Mouse (Mus musculus) large intestine, adult 2 months (tissue): ENCODE data around the gene Sox15. TPM values are rescaled to one million over a fixed set of nuclear protein-coding genes. Genes with fewer than 3 reads are reported as not detected.

Source experiments
- DNase-seq: peaks from one replicate; pipeline ENCODE4 v3.0.0-alpha.2; 2012; ENCODE audit warnings: low read depth, low spot score
- WGBS: fragments of 180-500 bp; shearing (Covaris S2); methylation state at CpG from one replicate; pipeline ENCODE4 v1.1.7; 2018; 5-methylcytosine and 5-hydroxymethylcytosine counted together
- polyA plus RNA-seq: library from polyadenylated mRNA; depleted of rRNA; stranded (reverse); fragments of >200 nt; gene quantifications from 2 replicates; pipeline ENCODE4 v1.2.3, GENCODE M21; 2012

Gene Sox15
- polyA plus RNA-seq, 1 experiment, result not detected

DNA sequence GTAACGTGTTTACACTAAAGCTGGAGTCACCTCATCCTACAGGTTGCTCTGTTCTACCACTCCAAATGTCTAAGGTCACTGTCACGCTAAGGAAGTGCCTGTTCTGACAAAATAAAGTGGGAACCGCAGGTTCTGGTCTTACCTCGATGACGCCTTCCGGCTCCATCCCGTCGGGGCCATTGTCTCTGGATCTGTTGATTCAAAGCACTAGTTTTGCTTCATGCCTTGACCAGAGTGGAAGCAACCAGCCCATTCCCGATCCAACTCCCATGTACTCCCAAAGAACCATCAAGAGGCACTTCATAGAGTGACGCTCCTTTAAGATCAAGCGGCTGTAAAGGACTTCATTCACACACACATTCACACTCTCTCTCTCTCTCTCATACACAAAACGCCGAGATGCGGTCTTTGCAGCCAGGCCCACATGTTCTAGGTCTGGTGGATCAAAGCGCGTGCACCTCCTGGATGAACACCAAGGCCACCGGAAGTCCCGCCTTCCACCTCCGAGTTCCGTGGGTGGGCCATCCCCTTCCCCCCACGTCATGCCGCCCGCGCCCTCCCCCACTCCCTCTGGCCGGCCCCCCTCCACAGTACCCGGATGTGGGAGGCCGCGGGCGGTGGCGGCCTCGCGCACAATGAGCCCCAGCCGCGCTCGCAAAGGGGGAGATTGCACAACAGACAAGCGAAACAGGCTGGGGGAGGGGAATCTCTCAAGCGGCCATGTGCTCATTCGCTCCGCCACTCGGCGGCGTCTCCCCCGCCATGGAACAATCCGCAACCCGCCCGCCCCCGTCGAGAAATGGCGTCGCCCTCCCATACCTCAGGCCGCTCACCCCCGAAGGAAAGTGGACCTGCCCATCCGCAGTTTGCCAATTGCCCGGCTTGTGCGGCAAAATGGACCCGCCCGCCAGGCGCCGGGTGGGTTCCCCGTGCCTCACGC, 15.9 kb downstream of the Sox15 start:
- DNase-seq, result peak; percentile 66

DNA sequence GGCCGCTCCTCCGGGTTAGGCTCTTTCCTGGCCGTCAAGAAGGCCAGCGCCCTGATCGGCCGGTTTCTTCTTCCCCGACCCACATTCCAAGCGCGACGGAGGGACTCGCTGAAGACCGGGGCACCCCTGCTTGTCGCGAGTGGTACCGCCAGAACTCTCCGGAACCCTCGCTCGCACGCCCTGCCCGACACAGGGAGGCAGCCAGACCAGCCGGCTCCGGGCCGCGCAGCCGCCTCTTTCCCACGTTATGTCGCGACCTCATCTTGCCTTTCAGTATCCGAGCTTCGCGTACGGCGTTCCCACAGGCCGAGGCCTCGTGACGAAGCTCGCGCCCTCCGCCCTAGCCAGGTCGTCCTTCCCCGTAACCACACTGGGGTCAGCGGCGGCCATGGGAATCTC, 16.6 kb downstream of the Sox15 start:
- WGBS, result under 1% methylated on average over 43 of the region's 43 CpGs
- no peak for DNase-seq

More for the DNA sequence above, 15.9 kb downstream of the Sox15 start:
- 1% methylated on average over 61 of the region's 61 CpGs for WGBS

DNA sequence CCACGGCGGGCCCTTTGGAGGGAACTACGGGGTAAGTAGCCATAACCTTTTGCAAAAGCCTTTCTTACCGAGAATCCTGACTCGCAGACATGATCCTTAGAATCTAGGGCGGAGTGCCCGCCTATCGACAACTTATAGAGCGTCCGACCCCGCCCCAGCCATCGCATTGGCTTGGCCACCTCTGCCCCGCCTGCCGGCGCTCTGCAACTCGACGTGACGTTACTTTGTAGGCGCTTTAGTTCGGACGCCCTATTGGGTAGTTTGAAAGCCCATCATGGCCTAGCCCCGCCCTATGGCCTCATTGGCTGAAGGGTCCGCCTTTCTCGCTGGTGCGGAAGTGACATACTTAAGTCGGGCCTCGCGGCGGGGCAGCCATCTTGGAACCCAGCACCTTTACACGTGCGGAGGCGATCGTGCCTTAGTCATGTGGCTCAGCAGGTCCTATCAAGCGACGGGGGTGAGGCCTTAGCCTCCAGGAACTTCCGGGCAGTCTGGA, 17.1 kb downstream of the Sox15 start, which contains the start of gene Eif4a1:
Gene Eif4a1, minus strand, starts transcription at position 213 of the 496 bp plus-strand sequence.
- peak; percentile 99 for DNase-seq
- WGBS, result under 1% methylated on average over 36 of the region's 36 CpGs

DNA sequence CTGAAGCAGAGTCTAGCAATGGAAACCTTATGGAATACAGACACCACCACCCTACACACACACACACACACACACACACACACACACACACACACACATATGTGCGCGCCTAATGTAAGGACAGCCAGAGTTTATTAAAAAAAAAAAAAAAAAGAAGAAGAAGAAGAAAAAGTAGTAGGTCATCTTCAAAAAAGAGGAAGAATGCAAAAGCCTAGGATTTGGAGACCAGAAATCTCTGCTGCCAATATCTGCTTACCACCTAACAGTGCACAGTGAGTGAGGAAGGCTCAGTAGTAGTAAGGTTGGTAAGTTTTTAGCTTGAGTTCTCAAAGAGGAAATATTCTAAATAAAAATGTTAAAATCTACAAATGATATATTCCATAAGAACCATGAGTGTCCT, 24.0 kb downstream of the Sox15 start:
- no peak for DNase-seq
- WGBS, result 85% methylated on average over 2 of the region's 2 CpGs

DNA sequence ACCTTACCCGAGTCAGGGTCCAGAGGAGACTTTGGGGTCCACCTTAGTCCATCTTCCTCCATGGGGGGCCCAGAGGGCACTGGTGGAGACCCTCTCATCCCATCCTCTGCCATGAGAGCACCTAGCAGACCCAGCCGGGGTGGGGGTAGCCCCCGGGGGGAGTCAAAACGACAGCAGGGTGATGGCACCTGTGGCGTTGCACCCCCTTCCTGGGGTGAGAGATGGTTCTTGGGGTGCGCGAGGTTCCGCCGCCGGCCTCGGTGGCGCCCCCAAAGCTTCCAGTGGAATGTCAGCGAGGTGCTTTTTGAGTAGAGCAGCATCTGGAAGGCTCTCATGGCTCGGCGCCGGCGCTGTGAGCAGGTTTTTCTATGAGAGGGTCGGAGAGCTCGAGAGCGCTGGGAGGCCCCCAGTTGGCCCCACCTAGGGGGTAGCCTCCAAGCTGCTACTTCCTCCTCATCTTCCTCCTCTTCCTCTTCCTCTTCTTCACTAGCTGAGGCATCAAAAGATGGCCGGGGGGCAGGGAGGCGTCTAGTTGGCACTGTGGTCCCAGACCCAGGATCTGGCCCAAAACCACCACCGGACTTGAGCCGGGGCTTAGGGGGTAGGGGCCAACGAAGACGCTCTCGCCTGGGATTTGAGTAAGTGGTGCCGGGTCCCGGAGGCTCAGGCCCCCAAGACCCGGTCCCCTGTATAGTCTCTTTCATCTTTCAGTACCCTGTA, 25.2 kb downstream of the Sox15 start:
- DNase-seq, result no peak
- 88% methylated on average over 30 of the region's 30 CpGs for WGBS

DNA sequence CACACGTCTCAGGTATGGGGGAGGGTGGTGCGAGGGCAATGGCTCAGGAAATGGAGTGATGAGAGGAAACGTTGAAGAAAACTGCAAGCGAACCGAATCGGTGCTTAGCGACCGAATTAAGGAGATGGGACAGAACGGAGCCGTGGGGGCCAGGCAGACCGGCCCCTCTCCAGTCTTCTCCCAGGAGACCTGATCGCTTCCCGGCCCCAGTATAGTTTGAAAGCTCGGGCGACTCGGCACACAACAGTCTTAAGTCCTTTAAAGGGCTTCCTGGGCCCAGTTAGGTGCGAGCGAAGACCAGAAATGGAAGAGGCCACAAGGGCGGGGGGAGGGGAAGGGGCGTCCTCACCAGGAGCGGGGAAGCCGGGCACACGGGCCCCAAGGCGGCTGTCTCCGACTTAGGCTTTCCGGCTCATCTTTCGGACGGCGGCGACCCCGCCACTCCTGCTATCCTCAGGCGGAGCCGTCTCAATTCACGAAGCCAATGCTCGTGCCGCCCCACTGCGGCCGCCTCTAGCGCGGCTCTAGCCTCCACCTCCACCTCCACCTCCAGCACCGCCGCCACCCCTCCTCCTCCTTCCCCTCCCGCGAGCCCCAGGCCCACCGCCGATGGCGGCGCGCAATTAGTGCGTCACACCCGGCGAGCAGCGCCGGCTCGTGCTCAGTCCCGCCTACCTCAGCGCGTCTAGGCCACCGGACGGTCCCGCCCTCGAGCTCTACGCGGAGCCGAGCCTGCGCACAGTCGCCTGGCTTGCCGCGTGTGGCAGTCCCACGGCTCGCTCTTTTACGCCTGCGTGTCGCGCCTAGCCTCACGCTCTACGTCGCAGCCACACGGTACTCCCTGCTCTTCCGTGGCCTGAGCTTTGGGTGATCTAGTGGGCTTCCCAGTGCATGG, 26.4 kb downstream of the Sox15 start, which contains the start of gene Senp3:
Gene Senp3, minus strand, starts transcription at position 771 of the 895 bp plus-strand sequence.
- peak; percentile 80 for DNase-seq
- under 1% methylated on average over 80 of the region's 80 CpGs for WGBS

DNA sequence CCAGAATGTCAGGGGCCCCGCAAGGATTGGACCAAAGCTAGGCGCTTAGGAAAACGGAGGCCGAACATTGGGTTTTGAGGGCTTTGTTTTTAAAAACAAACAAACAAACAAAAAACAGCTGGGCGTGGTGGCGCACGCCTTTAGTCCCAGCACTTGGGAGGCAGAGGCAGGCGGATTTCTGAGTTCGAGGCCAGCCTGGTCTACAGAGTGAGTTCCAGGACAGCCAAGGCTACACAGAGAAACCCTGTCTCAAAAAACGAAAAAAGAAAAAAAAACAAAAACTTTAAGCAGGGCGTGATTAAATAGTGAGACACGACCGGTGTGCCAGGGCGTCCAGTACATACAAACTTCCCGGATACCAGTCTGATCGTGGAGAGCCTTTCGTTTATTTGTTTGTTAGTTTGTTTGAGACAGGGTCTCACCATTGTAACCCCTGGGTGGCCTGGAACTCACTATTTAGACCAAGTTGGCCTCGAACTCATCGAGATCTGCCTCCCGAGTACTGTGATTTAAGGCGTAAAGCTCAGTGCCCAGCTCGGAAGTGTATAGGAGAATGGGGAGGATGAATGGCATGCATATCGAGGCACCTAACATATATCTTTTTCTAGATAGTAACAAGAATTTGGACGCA, 27.2 kb downstream of the Sox15 start:
- WGBS, result 15% methylated on average over 24 of the region's 24 CpGs
- DNase-seq, result no peak

DNA sequence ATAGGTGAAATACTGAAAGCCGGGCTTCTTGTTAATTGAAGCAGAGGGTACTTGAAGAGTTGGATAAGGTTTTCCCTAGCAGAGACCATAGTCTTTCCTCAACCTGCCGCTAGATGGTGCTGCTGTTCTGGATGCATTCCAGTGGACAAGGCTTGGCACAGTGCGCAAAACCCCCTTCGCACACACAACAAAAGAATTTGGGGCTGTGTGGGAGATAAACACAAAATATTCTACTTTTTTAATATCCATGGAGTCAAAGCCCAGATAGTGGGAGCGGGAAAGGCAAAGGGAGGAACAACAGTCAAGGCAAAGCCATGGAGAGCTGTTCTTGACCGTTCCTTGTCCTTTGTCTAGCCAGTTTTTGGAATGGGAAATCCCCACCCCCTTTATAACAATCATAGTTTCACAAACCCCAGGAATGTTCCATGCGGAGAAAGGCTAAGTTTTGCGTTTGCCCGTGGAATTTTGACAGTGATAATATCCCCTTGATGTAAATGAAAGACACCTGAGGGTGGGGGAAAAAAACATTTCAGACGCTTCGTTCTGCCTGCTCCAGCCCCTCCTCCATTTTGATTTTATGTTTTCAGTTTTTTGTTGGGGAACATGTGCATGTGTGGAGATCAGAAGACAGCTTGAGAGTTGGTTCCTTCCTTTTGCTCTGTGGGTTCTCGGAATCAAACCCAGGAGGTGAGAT, 27.9 kb downstream of the Sox15 start:
- 18% methylated on average over 12 of the region's 12 CpGs for WGBS
- DNase-seq, result peak; percentile 75

DNA sequence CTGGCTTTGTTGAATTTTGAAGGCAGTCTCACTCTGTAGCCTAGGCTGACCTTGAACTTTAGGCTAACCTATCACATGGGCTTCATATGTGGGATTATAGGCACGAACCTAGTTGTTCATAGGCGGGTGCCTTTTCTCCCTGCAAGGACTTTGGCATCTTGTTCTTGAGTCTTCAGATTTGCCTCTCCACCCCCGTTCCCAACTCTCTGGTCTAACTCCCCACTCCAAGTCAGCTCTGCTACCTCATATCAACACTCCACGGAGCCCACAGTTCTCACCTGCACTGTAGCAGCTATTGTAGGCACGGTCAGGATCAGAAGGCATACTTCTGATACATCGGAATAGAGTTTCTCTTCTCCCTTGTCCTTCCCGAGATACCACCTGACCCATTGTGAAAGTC, 28.5 kb downstream of the Sox15 start:
- DNase-seq, result no peak
- 32% methylated on average over 7 of the region's 7 CpGs for WGBS

DNA sequence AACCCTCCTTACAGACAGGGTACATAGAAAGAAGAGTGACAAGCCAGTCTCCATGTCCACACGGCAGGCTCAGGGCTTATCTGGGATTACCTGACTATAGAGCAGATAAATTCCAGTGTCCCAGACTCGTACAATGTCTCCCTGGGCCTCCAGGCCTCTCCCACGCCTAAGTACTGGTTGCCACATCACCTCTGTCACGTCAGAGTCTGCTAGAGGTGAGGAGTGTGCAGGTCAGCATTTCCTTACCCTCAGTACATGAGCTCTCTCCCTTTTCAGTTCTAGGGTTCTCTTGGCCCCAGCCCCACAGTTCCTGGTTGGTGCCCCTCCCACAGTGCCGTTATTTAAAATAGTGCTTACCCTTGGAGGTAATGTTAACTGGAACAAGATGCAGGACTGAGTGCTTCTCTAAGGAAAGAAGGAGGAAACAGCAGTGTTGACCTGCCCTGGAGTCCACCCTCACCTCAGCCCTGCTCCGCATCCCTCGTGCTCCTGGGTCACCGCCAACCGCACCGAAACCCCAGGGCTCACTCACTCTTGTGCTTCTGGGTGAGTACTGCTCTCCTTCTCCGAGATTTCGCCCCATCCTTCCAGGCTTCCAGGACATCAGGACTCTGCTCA, 29.1 kb downstream of the Sox15 start:
- WGBS, result 31% methylated on average over 12 of the region's 12 CpGs
- DNase-seq, result no peak

DNA sequence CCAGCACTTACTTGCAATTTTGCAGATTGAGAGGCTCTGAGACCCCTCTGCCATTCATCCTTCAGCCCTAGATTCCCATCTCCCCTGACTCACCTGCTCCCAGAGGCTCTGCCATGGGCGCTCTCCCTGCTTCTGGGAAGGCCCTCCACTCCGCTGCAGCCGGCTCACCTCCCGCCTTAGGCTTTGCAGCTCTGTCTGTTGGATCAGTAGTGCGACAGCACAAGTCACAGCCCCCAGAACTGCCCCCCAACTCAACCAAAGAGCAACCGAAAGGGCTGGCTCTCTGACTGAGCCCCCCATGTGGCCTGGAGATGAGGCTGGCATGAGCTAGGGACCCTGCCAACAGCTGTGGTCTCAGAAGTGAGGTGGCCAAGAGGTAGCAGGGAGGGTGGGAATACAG, 29.8 kb downstream of the Sox15 start:
- DNase-seq, result no peak
- WGBS, result 40% methylated on average over 6 of the region's 6 CpGs

DNA sequence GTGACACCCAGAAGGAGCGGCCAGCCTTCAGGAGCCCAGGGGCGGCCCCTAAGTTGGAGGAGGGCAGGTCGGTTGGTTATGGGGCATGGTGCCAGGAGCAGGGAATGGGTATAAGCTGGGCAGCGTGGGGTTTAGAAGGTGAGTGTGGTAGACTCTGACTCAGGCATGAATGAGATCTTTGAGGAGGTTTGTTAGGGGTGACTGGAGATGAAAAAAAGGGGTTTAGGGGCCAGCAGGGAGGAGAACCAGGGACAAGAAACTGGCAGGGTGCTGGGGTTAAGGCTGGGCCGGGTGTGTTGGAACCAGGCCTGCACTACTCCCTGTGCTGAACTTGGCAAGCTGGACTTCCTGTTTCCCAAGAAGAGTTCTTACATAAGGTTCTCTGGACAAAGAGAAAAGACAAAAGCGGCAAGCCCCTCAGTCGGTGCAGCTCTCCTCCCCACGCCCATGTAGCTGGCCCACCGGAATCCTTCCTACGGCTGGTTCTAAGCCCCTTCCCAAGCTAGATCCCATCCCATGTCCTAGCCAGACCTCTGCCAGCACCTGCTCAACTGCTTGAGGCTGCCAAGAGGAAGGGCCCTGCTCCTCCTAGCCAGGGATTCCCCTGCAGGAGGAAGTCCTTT, 30.5 kb downstream of the Sox15 start, which contains the start of gene Tnfsf13:
Gene Tnfsf13, minus strand, starts transcription at position 259 of the 623 bp plus-strand sequence.
- DNase-seq, result peak; percentile 62

DNA sequence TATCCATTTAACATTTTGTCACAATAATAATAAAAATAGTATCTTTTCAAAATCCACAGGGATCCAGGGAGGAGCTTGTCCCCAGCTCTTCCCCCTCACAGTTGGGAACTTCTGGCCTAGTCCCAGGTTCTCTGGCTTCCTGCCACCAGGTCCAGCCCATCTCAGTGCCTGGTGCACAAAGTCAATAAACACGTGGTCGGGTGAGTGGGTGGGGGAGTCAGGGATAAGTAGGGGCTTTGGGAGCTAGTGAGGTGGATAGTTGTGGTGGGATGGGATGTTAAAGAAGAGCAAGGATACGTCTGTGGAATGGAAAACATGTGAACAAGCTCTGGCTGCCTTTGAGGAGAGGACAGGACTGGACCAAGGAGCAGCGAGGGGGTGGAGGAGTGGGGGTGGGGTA, 31.3 kb downstream of the Sox15 start:
- 6% methylated on average over 4 of the region's 4 CpGs for WGBS
- peak; percentile 73 for DNase-seq

More for the DNA sequence above, 30.5 kb downstream of the Sox15 start, which contains the start of gene Tnfsf13:
- 12% methylated on average over 10 of the region's 10 CpGs for whole genome bisulfite sequencing

DNA sequence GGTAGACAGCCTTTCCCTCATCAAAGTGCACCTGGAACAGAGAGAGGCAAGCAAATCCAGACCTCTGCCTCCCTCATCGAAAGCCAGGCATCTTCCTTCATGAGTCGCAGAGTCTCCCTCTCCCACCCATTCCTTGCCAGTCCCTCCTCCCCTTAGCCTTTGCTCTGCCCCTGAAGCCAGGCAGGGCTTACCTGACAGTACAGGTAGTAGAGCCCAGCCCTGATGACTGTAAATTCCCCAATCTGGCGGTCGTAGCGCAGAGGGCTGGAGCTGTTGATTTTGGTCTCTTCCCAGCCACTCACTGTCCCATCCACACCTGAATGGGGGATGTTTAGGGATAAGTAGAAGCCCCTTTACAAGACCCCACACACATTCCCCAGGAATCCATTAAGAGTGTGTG, 31.9 kb downstream of the Sox15 start:
- no peak for DNase-seq
- 26% methylated on average over 5 of the region's 5 CpGs for WGBS

DNA sequence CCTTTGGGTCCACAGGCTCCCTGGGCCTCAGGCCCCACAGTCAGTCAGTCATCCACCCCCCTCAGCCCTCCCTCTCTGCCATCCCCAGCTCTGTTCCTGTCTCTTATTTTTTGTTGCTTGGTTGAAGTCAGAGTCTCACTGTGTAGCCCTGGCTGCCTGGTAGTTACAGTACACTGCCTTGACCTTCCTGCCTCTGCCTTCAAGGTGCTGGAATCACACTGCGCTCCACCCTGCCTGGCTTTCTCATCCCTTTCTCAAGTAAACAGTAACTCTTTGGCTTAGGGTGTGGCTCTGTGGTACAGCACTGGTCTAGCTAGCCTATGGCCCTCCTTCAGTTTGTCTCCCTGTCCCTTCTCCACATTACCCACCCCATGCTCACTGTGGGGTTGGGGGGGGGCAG, 34.8 kb downstream of the Sox15 start:
- DNase-seq, result no peak
- WGBS, result 53% methylated on average over 1 of the region's 1 CpGs

DNA sequence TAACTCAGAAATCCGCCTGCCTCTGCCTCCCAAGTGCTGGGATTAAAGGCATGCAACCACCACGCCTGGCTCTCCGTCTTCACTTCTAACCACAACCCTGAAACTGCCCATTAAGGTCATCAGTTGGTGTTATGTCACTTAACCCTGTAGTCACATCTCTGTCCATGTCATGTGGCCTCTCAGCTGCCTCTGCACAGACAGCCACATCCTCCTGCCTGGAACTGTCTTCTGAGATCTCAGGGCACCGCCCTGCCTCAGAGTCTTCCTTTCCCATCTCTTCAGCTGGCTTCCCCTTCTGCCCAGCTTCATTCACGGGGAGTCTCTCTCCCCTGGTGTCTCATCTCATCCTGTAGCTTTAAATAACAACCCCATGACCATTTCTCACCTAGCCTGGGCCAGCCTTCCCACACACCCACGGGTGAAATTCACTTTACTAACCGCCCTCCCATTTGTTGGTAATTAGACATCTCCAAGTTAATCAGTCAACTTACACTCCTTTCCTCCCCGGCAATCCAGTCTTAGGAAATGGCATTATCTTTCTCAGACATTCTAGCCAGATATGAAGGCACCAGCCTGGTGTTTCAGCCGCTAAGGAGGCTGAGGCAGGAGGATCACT, 37.2 kb downstream of the Sox15 start:
- no peak for DNase-seq
- WGBS, result 62% methylated on average over 9 of the region's 9 CpGs

DNA sequence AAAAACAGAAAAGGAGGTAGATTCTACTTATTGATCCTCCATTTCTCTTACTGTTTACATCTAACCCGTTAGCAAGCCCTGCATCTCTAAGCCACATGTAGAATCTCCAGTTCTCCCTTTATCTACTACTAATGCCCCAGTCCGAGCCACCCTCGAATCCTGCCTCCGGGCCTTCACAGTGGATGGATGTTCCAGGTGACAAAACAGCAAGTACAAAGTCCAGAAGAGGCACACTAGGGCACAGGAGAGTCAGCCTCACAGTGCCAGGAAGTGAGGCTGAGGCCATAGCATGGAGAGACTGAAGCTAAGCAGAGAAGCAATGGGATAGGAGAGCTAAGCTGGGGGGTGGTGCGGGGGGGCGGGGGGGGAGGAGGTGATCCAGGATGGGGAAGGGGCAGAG, 37.7 kb downstream of the Sox15 start:
- WGBS, result 34% methylated on average over 6 of the region's 6 CpGs
- DNase-seq, result no peak
